Mouse (Mus musculus) spleen, postnatal 14 days (tissue): ENCODE results near the gene Enox1.

Experiments
- DNase-seq, 2 experiments: peaks; one replicate each; pipeline ENCODE4 v3.0.0; 2021 to 2022; ENCODE audit warnings: low spot score in 2 of 2

The Enox1 gene

GRCm38 (mm10) chr14:77567120-77567519 is 410.6 kb downstream of the Enox1 start:
- DNase-seq: no peak

- DNase-seq: no peak
Measured at GRCm38 (mm10) chr14:77574436-77574835, 417.9 kb downstream of the Enox1 start.

- DNase-seq: no peak
Measured at GRCm38 (mm10) chr14:77576411-77576810, 419.8 kb downstream of the Enox1 start.

GRCm38 (mm10) chr14:77577481-77578251 is 421.1 kb downstream of the Enox1 start:
- DNase-seq: no peak

- DNase-seq: no peak
Measured at GRCm38 (mm10) chr14:77578355-77578754, 421.8 kb downstream of the Enox1 start.

GRCm38 (mm10) chr14:77580106-77580936 is 423.8 kb downstream of the Enox1 start:
- no peak for DNase-seq

- no peak for DNase-seq
Measured at GRCm38 (mm10) chr14:77580937-77581270, 424.3 kb downstream of the Enox1 start.

- DNase-seq: no peak
Measured at GRCm38 (mm10) chr14:77581616-77582015, 425.1 kb downstream of the Enox1 start.

- DNase-seq: no peak
Measured at GRCm38 (mm10) chr14:77584426-77584825, 427.9 kb downstream of the Enox1 start.

- no peak for DNase-seq
Measured at GRCm38 (mm10) chr14:77585031-77585800, 428.7 kb downstream of the Enox1 start.

- DNase-seq: no peak
Measured at GRCm38 (mm10) chr14:77586033-77586432, 429.5 kb downstream of the Enox1 start.

- no peak for DNase-seq
Measured at GRCm38 (mm10) chr14:77587182-77587581, 430.6 kb downstream of the Enox1 start.

GRCm38 (mm10) chr14:77593136-77593838 is 436.7 kb downstream of the Enox1 start:
- DNase-seq: no peak

- no peak for DNase-seq
Measured at GRCm38 (mm10) chr14:77596216-77597175, 439.9 kb downstream of the Enox1 start.

GRCm38 (mm10) chr14:77599016-77599704 is 442.6 kb downstream of the Enox1 start:
- no peak for DNase-seq

- DNase-seq: no peak
Measured at GRCm38 (mm10) chr14:77600773-77601172, 444.2 kb downstream of the Enox1 start.

GRCm38 (mm10) chr14:77601446-77601845 is 444.9 kb downstream of the Enox1 start:
- DNase-seq: no peak

GRCm38 (mm10) chr14:77608182-77608839 is 451.7 kb downstream of the Enox1 start:
- DNase-seq: no peak

- no peak for DNase-seq
Measured at GRCm38 (mm10) chr14:77615201-77615600, 458.6 kb downstream of the Enox1 start.
